Mouse (Mus musculus) adrenal gland, adult 2 months (tissue): ENCODE measurements around the gene Creb3l2. TPM values are rescaled to one million over a fixed set of nuclear protein-coding genes. Genes with fewer than 3 reads are reported as not detected.

Experiments
- DNase-seq: peaks from one replicate; pipeline ENCODE4 v3.0.0; 2021
- polyA plus RNA-seq: library from polyadenylated mRNA; depleted of rRNA; stranded (reverse); fragments of >200 nt; gene quantifications from 2 replicates; pipeline ENCODE4 v1.2.3, GENCODE M21; 2012; rRNA removed
- total RNA-seq, 2 experiments: library from RNA; stranded (reverse); gene quantifications; 2 replicates each; pipeline ENCODE4 v1.2.3; 2021

Creb3l2 gene
- total and polyA plus RNA-seq, 3 experiments, result 48.4 to 85.5 (median 69.4) TPM

DNA sequence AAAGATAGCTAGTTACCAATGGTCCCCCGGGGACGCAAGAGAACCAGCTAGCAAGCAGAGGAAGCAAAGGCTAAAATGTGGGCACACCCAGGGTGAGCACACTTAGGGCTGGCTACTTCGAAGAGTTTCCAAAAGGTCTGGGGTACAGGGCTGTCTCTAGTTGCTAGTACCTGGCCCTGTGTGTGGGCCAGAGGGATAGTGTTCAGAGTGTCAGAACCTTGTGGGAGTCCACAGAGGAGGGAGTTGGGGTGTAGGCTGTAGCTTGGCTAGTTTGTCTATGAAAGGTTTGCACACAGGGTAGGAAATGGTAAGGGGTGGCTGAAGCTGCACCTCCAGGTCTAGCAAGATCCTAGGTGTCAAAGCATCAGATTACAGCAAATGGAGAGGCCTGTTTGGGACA, 116.9 kb downstream of the Creb3l2 start:
- DNase-seq, result no peak

GRCm38 (mm10) chr6:37322641-37323040, 119.3 kb downstream of the Creb3l2 start:
- DNase-seq, result no peak

DNA sequence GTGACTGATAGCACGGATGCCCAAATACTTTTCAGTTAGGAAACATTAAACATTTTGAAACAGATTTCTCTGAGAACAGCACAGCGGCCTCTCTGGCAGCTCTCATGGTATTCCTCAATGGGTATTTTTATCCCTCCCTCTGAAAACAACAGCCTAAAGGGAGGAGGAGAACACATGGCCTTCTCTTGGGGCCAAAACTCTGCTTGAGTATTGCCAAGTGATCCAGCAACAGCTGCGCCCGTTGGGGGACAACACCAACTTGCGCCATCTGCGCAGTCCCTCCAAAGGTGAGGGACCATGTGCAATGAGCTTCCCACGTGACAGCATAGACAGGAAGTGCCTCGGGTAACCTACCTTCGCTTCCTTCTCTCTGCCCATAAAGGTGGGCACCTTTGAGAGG, 119.9 kb downstream of the Creb3l2 start:
- no peak for DNase-seq

- DNase-seq, result peak; percentile 39
These were observed 124.0 kb downstream of the Creb3l2 start for GRCm38 (mm10) chr6:37317904-37318303.

DNA sequence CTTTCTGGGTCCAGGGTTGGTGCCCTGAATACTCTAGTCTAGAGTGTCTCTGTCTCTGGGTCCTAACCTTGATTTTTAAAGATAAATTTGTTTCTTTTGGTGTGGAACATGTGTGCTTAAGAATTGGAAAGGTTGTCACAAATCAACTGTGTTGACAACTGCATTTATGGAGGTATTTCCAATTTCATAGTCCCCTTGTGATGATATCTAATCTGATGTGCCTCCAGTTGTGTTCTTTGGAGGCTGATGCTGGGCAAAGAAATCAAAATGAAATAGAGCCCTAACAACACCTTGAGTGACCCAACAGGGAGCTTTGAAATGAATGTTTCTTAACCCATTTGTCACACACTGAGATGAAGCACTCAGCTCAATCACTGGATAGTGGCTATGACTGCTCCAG, 126.5 kb downstream of the Creb3l2 start:
- no peak for DNase-seq

DNA sequence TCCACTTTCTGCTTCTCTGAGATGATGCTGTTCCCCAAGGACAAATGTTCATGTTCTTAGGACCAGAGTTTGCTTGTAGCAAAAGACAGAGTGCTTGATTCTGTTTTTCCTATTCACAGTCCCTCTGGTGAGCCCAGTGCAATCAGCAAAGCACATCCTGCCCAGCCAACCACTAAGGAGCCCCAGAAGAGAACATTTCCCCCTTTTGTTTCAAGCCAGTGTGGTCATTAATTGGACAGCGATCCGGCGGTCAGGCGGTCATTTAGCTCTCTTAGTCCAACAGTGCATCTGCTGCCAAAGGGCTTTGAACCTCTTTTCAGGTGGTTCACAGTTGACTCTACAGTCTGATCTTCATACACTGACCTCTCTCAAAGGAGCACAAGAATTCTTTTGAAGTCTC, 131.3 kb downstream of the Creb3l2 start:
- no peak for DNase-seq

- no peak for DNase-seq
These were observed 135.3 kb downstream of the Creb3l2 start for GRCm38 (mm10) chr6:37306616-37307015.

DNA sequence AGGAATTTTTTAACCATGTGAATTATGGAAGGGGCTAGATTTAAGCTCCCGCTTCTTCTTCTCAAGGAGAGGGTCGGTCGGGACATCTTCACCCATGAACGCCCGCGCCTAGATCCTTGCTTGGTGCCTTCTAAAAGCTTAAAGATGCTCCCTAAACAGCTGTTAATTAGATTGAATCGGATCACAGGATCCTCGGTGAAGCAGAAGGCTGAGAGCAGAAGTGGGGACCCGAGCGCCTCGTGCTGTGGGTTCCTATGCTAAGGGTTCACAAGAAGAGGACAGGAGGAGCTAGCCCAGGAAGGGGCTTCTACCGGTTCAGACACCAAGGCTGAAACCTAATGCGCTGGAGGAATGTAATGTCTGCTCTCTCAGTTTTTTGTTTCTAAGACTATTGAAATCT, 141.5 kb downstream of the Creb3l2 start:
- no peak for DNase-seq

DNA sequence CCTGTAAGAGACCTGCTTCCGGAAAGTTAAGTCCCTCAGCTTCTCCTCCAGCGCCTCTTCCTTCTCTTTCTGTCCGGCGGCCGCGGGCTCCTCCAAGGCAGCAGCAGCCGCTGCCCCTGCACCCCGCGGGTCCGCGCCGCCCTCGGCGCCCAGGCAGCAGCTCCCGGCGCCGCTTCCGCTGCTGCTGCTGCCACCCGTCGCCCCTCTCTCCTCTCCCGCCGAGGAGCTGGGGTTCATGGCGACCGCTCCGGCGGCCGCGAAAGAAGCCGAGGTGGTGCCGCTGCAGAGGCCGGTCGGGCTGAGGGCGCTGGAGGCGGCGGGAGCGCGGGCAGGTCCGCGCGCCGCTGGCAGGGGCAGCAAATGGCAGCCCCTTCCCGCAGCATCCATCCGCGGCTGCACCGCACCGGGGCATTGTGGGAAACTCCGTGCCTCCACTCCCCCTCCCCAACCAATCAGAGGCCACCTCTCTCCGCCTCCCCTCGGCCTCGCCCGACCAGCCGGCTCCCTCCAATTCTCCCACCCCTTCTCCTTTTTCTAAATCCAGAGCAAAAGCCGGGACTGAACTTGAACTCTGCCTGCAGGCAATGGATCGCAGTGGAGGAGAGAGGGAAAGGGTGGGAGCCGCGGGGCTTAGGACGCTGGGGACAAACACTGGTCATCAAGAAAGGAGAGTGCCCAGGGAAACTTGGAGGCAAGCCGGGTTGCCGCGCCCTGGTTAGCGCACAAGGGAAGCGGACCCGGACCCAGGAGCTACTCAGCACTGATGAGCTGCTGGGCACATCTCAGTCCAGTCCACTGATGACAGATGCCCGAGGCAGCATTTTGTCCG, 142.2 kb downstream of the Creb3l2 start, which contains the start of gene Dgki:
TSS of gene Dgki (minus strand) at position 623 of the 829 bp plus-strand sequence.
- peak; percentile 52 for DNase-seq

DNA sequence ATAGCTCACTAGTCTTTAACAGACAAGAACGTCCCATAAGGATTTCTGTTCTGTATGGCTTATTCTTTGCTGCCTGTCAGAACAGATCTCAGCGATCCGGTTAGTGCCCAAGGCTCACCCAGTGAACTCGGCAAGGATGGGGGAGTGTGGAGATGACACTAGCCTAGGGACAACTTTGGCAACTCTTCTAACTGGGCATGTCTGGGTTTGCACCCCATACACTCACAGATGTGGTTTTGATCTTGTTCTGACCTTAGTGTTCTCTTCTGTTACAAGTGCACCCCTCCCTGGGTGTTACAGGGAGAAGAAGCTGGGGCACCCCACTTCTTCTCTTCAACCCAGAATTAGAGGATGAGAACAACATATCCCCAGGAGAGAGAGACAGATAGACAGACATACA, 143.0 kb downstream of the Creb3l2 start:
- no peak for DNase-seq

DNA sequence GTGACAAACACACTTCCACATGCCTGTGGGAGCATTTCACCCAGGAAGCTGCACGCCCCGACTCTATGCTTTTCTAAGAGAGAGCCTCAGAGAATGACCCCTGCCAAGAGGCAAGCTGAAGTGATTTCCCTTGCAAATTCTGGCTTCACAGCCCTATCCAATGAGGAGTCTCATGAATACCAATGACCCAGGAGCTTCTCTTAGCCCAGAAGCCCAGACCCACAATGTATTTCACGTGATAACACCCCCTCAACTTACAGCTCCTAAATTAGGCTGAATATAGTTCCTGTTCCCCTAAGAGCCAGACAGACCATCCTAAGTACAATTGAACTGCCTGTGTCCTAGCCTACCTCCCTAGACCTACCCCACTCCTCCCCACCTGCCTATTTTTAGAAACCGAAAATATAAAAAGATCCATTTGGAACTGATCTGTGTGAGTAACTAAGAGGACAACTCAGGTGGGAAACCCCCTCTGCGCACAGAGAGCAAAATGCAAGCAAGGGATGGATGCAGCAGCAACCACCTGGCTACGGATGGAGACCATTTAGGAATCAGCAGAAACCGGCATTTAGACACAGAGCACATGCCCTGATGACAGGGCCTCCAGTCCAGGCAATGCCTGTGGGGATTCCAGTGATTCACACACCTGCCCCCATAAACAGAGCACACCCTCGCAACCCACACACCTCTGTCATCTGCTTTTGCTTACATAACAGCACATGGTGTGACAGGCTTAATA, 144.0 kb downstream of the Creb3l2 start:
- no peak for DNase-seq

DNA sequence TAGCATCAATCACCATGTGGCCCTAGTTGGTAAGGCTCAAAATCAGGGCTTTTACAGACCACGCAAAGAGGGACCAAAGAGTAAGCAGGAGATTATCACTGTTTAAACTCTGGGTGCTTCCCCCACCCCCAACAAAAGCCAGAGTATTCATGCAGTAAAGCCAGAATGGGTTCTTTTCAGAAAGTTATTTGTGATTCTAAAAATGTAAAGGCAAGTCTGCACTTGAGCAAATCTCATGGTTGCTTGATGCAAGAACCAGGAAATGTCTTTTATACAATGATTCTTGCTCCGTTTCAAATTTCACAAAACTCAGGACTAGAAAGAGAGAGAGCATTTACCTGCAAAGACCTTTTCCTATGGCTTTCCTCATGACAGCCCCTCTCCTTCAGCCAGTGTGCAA, 149.9 kb downstream of the Creb3l2 start:
- no peak for DNase-seq

DNA sequence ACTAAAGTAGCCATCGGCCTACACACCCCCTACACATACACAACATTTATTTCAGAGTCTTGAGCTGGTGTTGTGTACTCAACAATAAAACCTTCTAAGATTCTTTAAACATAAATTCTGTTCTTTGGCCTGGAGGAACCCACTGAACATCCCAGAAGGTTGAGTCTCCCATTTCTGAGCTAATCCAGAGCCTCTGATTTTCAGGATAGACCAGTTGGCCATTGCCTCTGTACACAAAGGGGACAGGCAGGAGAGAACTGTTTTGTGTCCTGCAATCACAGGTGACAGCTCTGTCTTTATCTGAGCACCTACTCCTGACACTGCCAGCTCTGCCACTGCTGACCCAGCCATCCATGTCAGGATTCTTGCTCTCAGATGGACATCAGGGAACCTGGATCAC, 150.8 kb downstream of the Creb3l2 start:
- DNase-seq, result no peak

- no peak for DNase-seq
These were observed 151.3 kb downstream of the Creb3l2 start for GRCm38 (mm10) chr6:37290691-37291090.

- DNase-seq, result no peak
These were observed 155.8 kb downstream of the Creb3l2 start for GRCm38 (mm10) chr6:37286134-37286533.

DNA sequence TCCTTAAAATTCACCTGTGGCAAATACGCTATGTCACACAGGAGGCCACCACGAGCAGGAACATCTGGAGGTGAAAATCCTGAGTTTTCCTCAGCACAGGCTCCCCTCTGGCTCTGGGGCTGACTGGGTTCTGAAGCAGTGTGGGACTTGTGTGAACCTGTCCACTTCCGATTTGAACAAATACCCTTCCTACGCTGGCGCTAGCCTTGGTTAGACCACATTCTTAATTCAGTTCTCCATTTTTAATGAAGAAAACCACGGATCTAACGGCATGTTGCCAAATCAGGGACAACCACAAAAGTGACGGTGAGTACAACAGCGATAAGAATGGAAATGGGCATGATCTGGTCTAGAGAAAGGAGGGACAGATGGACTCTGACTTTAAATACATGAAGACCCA, 157.1 kb downstream of the Creb3l2 start:
- DNase-seq, result no peak

DNA sequence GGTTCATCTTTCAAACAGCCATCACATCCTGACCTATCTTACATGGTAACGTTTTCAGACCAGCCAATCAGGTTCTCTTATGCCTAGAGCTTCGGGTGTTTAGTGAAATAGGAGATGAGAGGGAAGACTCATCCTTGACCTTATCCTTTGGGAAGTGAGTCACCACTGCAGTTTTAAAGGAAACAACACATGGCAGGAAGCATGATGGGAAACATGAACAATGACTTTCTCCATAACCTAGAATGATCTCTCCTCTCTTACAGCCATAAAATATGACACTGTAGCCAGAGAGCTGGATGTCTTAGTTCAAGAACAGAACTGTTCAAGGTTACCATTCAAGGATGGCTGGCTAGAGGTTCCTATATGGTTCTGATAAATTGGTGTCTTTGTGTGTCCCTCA, 158.6 kb downstream of the Creb3l2 start:
- peak; percentile 48 for DNase-seq

DNA sequence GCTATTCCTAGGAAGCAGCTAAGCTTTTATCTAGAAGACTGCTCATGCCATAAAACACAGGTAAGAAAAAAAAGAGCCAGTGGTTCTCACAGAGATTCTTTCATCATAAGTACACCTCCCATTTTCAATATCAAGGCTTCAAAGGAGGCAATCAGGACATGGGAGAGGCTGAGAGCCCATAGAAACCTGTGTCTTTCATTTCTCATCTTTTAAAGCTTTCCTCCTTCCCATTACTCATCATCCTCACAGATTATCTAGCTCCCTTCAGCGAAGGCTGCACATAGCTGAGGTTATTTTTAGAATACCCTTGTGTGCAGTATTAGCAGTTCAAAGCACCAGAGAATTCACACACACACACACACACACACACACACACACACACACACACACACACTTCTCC, 159.3 kb downstream of the Creb3l2 start:
- DNase-seq, result no peak

Other genes with a start within 250 kb of the Creb3l2 start
- 1 to 10 TPM; 2.0 to 2.6 TPM for gene Dgki, start 142.0 kb downstream of the Creb3l2 start, total RNA-seq
- 0.53 and 0.54 TPM in 2 replicates for gene Dgki, start 142.0 kb downstream of the Creb3l2 start, polyA plus RNA-seq
- 1,000 to 10,000 TPM in 1 of 2 experiments, under 1 TPM in 1; 0.35 to 2,407 TPM for gene Akr1d1, start 88.0 kb upstream of the Creb3l2 start, total RNA-seq
- 81.8 and 163 TPM in 2 replicates for gene Akr1d1, start 88.0 kb upstream of the Creb3l2 start, polyA plus RNA-seq